Mouse (Mus musculus) limb, embryonic 13.5 days (tissue): Measurements from ENCODE around the gene Mllt6. TPM values are rescaled to one million over a fixed set of nuclear protein-coding genes. Genes with fewer than 3 reads are reported as not detected.
"Not testable (repeated sequence)": the region's sequence is repeated elsewhere in the genome, so short reads cannot be mapped to it uniquely, and the experiment has no call there.

ENCODE experiments used
- ATAC-seq: fragments of 200-750 bp; cut with Nextera tagmentation; 2 replicates; pipeline ENCODE4 v1.8.0; 2017; ENCODE audit warnings: low read depth, moderate number of reproducible peaks, moderate TSS enrichment; ENCODE audit not compliant: low FRiP score
- H3K27ac ChIP-seq: fragments of 300-500 bp; sonication (generic); 2 replicates; pipeline ENCODE4 v1.5.1; 2015; ENCODE audit warnings: inconsistent platforms, mild to moderate bottlenecking, moderate library complexity
- H3K27me3 ChIP-seq: fragments of 300-500 bp; sonication (generic); 2 replicates; pipeline ENCODE4 v1.6.1; 2015; ENCODE audit warnings: mild to moderate bottlenecking, inconsistent platforms
- H3K36me3 ChIP-seq: fragments of 300-500 bp; sonication (generic); 2 replicates; pipeline ENCODE4 v1.6.1; 2015; ENCODE audit warnings: inconsistent platforms, mild to moderate bottlenecking, moderate library complexity
- H3K4me1 ChIP-seq: fragments of 300-500 bp; sonication (generic); 2 replicates; pipeline ENCODE4 v1.6.1; 2015; ENCODE audit warnings: inconsistent platforms
- H3K4me2 ChIP-seq: fragments of 300-500 bp; sonication (generic); replicated peaks from 2 replicates; pipeline ENCODE4 v1.6.1; 2015; ENCODE audit warnings: inconsistent platforms, mild to moderate bottlenecking, moderate library complexity
- H3K4me3 ChIP-seq: fragments of 300-500 bp; sonication (generic); 2 replicates; pipeline ENCODE4 v1.5.1; 2015; ENCODE audit warnings: moderate library complexity, mild to moderate bottlenecking, inconsistent platforms
- H3K9ac ChIP-seq: fragments of 300-500 bp; sonication (generic); 2 replicates; pipeline ENCODE4 v1.6.1; 2015; ENCODE audit warnings: mild to moderate bottlenecking, inconsistent platforms
- H3K9me3 ChIP-seq: fragments of 300-500 bp; sonication (generic); 2 replicates; pipeline ENCODE4 v1.6.1; 2016; ENCODE audit warnings: inconsistent platforms
- WGBS: fragments of 180-500 bp; shearing (Covaris S2); methylation state at CpG from one replicate; pipeline ENCODE4 v1.1.7; 2015; 5-methylcytosine and 5-hydroxymethylcytosine counted together
- polyA plus RNA-seq: library from polyadenylated mRNA; unstranded; fragments of >200 nt; fragmentation: Nextera tagmentation; extraction: Ambion mirVana; gene quantifications from 2 replicates; pipeline ENCODE4 v1.2.1, GENCODE M21; 2015

The Mllt6 gene
- polyA plus RNA-seq, 1 experiment from 2014 or later: 3.3 TPM

GRCm38 (mm10) chr11:97716021-97716420 is 52.8 kb downstream of the Mllt6 start:
- no peak overlapping the region for H3K27ac ChIP-seq
- H3K9ac ChIP-seq: no peak overlapping the region
- no peak overlapping the region for H3K4me3 ChIP-seq
- H3K4me1 ChIP-seq: no peaks in the 10 kb centered on the region
- no peak for ATAC-seq
- WGBS: 89% methylated on average over 8 of the region's 8 CpGs
- H3K27me3 ChIP-seq: no peaks in the 10 kb centered on the region
- H3K4me2 ChIP-seq: no peak overlapping the region
- H3K9me3 ChIP-seq: 0 out of 2 replicates have a peak, but pooled peaks cover under 1% of the 10 kb centered on the region
- peaks cover 91% of the 10 kb centered on the region for H3K36me3 ChIP-seq

GRCm38 (mm10) chr11:97717369-97718280 is 54.4 kb downstream of the Mllt6 start:
- H3K9me3 ChIP-seq: peaks cover 12% of the 10 kb centered on the region
- ATAC-seq: no peak
- H3K36me3 ChIP-seq: peaks cover 91% of the 10 kb centered on the region
- H3K27me3 ChIP-seq: no peaks in the 10 kb centered on the region
- H3K9ac ChIP-seq: no peak overlapping the region
- no peak overlapping the region for H3K4me3 ChIP-seq
- no peak overlapping the region for H3K27ac ChIP-seq
- 85% methylated on average over 26 of the region's 26 CpGs for WGBS
- H3K4me2 ChIP-seq: no peak overlapping the region
- no peaks in the 10 kb centered on the region for H3K4me1 ChIP-seq

- H3K27ac ChIP-seq: no peak overlapping the region
- H3K4me3 ChIP-seq: no peak overlapping the region
- ATAC-seq: no peak
- no peaks in the 10 kb centered on the region for H3K27me3 ChIP-seq
- H3K4me1 ChIP-seq: no peaks in the 10 kb centered on the region
- no peak overlapping the region for H3K9ac ChIP-seq
- no peak overlapping the region for H3K4me2 ChIP-seq
- peaks cover 12% of the 10 kb centered on the region for H3K9me3 ChIP-seq
- 83% methylated on average over 15 of the region's 15 CpGs for WGBS
- H3K36me3 ChIP-seq: peaks cover 91% of the 10 kb centered on the region
These were observed 55.2 kb downstream of the Mllt6 start for GRCm38 (mm10) chr11:97718281-97718860.

GRCm38 (mm10) chr11:97719041-97719440 is 55.8 kb downstream of the Mllt6 start:
- H3K36me3 ChIP-seq: peaks cover 91% of the 10 kb centered on the region
- H3K9me3 ChIP-seq: peaks cover 12% of the 10 kb centered on the region
- ATAC-seq: no peak
- no peak overlapping the region for H3K27ac ChIP-seq
- H3K9ac ChIP-seq: no peak overlapping the region
- no peak overlapping the region for H3K4me3 ChIP-seq
- H3K4me1 ChIP-seq: no peaks in the 10 kb centered on the region
- H3K4me2 ChIP-seq: no peak overlapping the region
- no peaks in the 10 kb centered on the region for H3K27me3 ChIP-seq
- 95% methylated on average over 4 of the region's 4 CpGs for WGBS

- Histone ChIP-seq H3K4me3 (no peak overlapping the region), H3K27me3 (no peaks in the 10 kb centered on the region), H3K4me1 (no peaks in the 10 kb centered on the region), H3K4me2 (no peak overlapping the region), H3K27ac (no peak overlapping the region), H3K36me3 (peaks cover 98% of the 10 kb centered on the region), H3K9ac (no peak overlapping the region), H3K9me3 (peaks cover 12% of the 10 kb centered on the region)
- no peak for ATAC-seq
- WGBS: 82% methylated on average over 4 of the region's 4 CpGs
These were observed 58.1 kb downstream of the Mllt6 start for GRCm38 (mm10) chr11:97721338-97721737.

GRCm38 (mm10) chr11:97723709-97724108 is 60.5 kb downstream of the Mllt6 start:
- no peak overlapping the region for H3K27ac ChIP-seq
- no peaks in the 10 kb centered on the region for H3K4me1 ChIP-seq
- H3K27me3 ChIP-seq: no peaks in the 10 kb centered on the region
- 91% methylated on average over 7 of the region's 7 CpGs for WGBS
- H3K4me2 ChIP-seq: no peak overlapping the region
- ATAC-seq: no peak
- H3K9ac ChIP-seq: no peak overlapping the region
- no peak overlapping the region for H3K4me3 ChIP-seq
- peaks cover 98% of the 10 kb centered on the region for H3K36me3 ChIP-seq
- H3K9me3 ChIP-seq: peaks cover 12% of the 10 kb centered on the region

GRCm38 (mm10) chr11:97728311-97728710 is 65.1 kb downstream of the Mllt6 start:
- Histone ChIP-seq H3K27ac (no peak overlapping the region), H3K4me1 (0 out of 2 replicates have a peak, but pooled peaks cover under 1% of the 10 kb centered on the region), H3K9me3 (no peaks in the 10 kb centered on the region), H3K4me3 (no peak overlapping the region), H3K9ac (no peak overlapping the region), H3K27me3 (no peaks in the 10 kb centered on the region), H3K36me3 (peaks cover 92% of the 10 kb centered on the region), H3K4me2 (no peak overlapping the region)
- 53% methylated on average over 7 of the region's 7 CpGs for WGBS
- ATAC-seq: no peak

- no peak for ATAC-seq
- Histone ChIP-seq H3K9me3 (no peaks in the 10 kb centered on the region), H3K27ac (no peak overlapping the region), H3K9ac (no peak overlapping the region), H3K36me3 (peaks cover 88% of the 10 kb centered on the region), H3K4me1 (peaks cover 4% of the 10 kb centered on the region; the same call in 1 of the 2 replicates), H3K4me3 (no peak overlapping the region), H3K4me2 (no peak overlapping the region), H3K27me3 (no peaks in the 10 kb centered on the region)
- 70% methylated on average over 7 of the region's 7 CpGs for WGBS
These were observed 65.5 kb downstream of the Mllt6 start for GRCm38 (mm10) chr11:97728730-97729129.

GRCm38 (mm10) chr11:97733689-97734088 is 70.5 kb downstream of the Mllt6 start:
- no peak overlapping the region; the same call in 1 of the 2 replicates for H3K27ac ChIP-seq
- H3K36me3 ChIP-seq: peaks cover 45% of the 10 kb centered on the region
- H3K4me1 ChIP-seq: peaks cover 19% of the 10 kb centered on the region
- H3K4me2 ChIP-seq: no peak overlapping the region
- WGBS: 17% methylated on average over 10 of the region's 10 CpGs
- H3K4me3 ChIP-seq: no peak overlapping the region
- ATAC-seq: no peak
- H3K9me3 ChIP-seq: no peaks in the 10 kb centered on the region
- peak overlapping the region; percentile 19; the same call in 1 of the 2 replicates for H3K9ac ChIP-seq
- H3K27me3 ChIP-seq: no peaks in the 10 kb centered on the region

- Histone ChIP-seq H3K4me1 (peaks cover 19% of the 10 kb centered on the region), H3K36me3 (peaks cover 34% of the 10 kb centered on the region)
- not testable (repeated sequence) for H3K27ac ChIP-seq, H3K9ac ChIP-seq, H3K4me2 ChIP-seq, H3K4me3 ChIP-seq, H3K27me3 ChIP-seq, ATAC-seq, H3K9me3 ChIP-seq
- WGBS: 88% methylated on average over 5 of the region's 5 CpGs
These were observed 71.6 kb downstream of the Mllt6 start for GRCm38 (mm10) chr11:97734810-97735209.
